Mouse (Mus musculus) kidney, adult 2 months (tissue): ENCODE data around the gene Scg5.

Experiments used
- CTCF ChIP-seq: fragments of 200-500 bp; conservative IDR thresholded peaks from 2 replicates; pipeline ENCODE4 v1.5.1; 2011; ENCODE audit warnings: low read depth, mild to moderate bottlenecking, control low read depth, low read length, moderate library complexity, mixed read lengths; ENCODE audit not compliant: insufficient read depth, insufficient read length
- POLR2A ChIP-seq: fragments of 200-500 bp; IDR thresholded peaks from one replicate; pipeline ENCODE4 v1.6.1; 2011; ENCODE audit warnings: low read depth, low read length, control low read depth

DNA sequence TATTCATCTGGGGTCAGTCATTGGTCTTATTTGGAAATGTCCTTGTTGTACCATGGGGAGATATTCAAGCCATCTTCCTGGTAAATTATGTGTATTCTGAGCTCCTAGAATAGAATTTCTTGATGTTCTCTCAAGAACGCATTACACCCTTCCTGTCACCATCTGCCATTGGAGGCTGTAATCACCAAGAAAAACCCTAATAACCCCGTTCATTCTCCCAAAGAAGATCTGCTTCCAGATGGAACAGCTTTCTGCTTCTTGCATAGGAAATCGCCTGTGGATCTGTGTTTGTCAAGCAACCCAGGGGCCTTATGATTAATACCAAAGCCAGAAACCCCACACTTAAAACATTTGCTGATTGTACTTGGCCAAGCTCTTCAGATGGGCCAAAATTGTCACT is 49.6 kb downstream of the Scg5 start:
- TF ChIP-seq CTCF (no peak), POLR2A (no peak)
